Mouse (Mus musculus): ENCODE data around the gene Prrx2.

DNA sequence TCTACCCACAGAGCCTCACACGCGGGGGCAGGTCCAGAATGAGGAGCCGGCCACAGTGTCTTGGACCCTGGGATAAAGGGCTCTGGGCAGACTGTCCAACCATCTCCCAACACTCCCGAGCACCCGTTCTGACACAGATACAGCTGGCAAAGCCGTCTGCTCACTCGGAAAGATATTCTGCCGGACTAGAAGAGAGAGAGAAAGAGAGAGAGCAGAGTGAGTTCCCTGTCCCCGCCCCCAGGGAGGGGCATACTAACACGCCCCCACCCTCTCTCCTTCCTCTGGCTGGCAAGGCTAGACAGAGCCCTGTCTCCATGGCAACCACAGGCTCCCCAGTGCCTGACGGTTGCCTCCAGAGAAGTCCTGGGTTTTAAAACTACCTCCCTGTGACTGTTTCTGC is 38.4 kb upstream of the Prrx2 start:
- no peak for TF ChIP-seq GATA1 (IDR thresholded peaks at IDR 0.05; ENCODE audit: borderline replicate concordance, low read length)
- no peak for TF ChIP-seq FLI1 (IDR thresholded peaks at IDR 0.05; ENCODE audit: low read length)

All from megakaryocyte, embryonic 14.5 days (primary cell).